Mouse (Mus musculus): ENCODE data around the gene Slc17a4.

DNA sequence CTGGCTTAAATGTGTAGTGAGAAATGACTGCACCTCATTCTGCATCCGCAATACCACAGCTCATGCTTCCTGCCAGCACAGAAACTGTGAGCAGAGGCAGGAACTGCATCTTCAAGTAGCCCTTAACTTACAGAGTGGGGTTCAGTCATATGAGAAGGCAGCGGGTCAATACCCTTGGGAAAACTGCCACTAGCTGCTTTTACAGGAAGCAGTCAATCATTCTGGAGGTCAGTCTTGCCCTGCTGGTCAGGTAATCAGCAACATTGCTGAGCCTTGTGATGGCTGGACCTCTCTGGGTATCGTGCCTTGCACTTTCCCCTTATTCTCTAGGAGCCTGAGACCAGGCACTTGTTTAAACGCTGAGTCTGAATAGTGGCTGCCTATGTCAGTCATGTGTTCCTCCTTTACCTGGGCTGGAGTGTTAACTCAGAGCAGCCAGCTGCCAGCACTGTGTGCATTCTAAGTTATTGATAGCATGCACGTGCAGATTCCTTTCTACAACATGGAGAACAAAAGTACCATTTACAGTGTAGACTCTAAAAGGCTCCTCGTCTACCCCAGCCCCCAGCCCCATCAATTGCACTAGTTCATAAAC lies 25.7 kb downstream of the Slc17a4 start:
- TF ChIP-seq CTCF (IDR thresholded peaks at IDR 0.05; ENCODE audit: low read depth, low read length), result no peak
- no peak for TF ChIP-seq POLR2A (IDR thresholded peaks at IDR 0.05; ENCODE audit: insufficient read depth, low read length)
- TF ChIP-seq EP300 (IDR thresholded peaks at IDR 0.05; ENCODE audit: insufficient read depth, low read depth, low read length), result no peak
